Mouse (Mus musculus) megakaryocyte, embryonic 14.5 days (primary cell): ENCODE measurements at regions not wholly inside any gene's neighbourhood (a gene's known extent, or its start where the extent isn't known, plus 50 kb on each side); places are given as distances from the start of the nearest gene placed in this dataset.

Experiments
- FLI1 ChIP-seq: IDR thresholded peaks from 2 replicates; pipeline ENCODE4 v1.6.1; 2012; ENCODE audit warnings: low read length, inconsistent platforms, mixed read lengths
- GATA1 ChIP-seq: IDR thresholded peaks from 3 replicates; pipeline ENCODE4 v1.6.1; 2012; ENCODE audit warnings: mixed read lengths, low read length, inconsistent platforms, borderline replicate concordance

- TF ChIP-seq FLI1 (no peak), GATA1 (no peak)
Measured at GRCm38 (mm10) chr1:34733026-34733913, 109.6 kb downstream of the Fam168b start.
